Mouse (Mus musculus): ENCODE results near the gene Fnbp1l. TPM values are rescaled to one million over a fixed set of nuclear protein-coding genes. Genes with fewer than 3 reads are reported as not detected.

Gene Fnbp1l
- polyA plus RNA-seq, 1 experiment from 2014 or later: 52.9 TPM

- Histone ChIP-seq H3K27ac (ENCODE audit: low read depth) (no peak overlapping the region), H3K4me3 (ENCODE audit: low read depth, low read length) (no peak overlapping the region), H3K9me3 (ENCODE audit: control insufficient read depth, low read length) (no peaks in the 10 kb centered on the region), H3K36me3 (ENCODE audit: control insufficient read depth, insufficient read depth, low read length) (peaks cover 31% of the 10 kb centered on the region; the same call in 1 of the 2 replicates), H3K4me2 (ENCODE audit: low read length) (no peak overlapping the region), H3K9ac (ENCODE audit: low read length) (no peak overlapping the region), H3K27me3 (replicated peaks; ENCODE audit: control insufficient read depth, insufficient read depth, low read length) (no peaks in the 10 kb centered on the region), H3K4me1 (replicated peaks; ENCODE audit: control insufficient read depth, insufficient read depth, low read length) (no peaks in the 10 kb centered on the region)
- WGBS: 65% methylated on average over 4 of the region's 4 CpGs
- DNase-seq (ENCODE audit: low spot score) (no peak), ATAC-seq (replicated peaks; ENCODE audit: low FRiP score, low TSS enrichment, low read depth) (no peak)
These were observed 29.2 kb downstream of the Fnbp1l start for GRCm38 (mm10) chr3:122590346-122590745.

GRCm38 (mm10) chr3:122586918-122587641, 32.4 kb downstream of the Fnbp1l start:
- H3K27ac ChIP-seq (ENCODE audit: low read depth): no peak overlapping the region
- H3K4me1 ChIP-seq (replicated peaks; ENCODE audit: control insufficient read depth, insufficient read depth, low read length): no peaks in the 10 kb centered on the region
- no peak for ATAC-seq (replicated peaks; ENCODE audit: low FRiP score, low TSS enrichment, low read depth)
- no peak overlapping the region for H3K4me3 ChIP-seq (ENCODE audit: low read depth, low read length)
- no peaks in the 10 kb centered on the region for H3K9me3 ChIP-seq (ENCODE audit: control insufficient read depth, low read length)
- no peak for DNase-seq (ENCODE audit: low spot score)
- H3K4me2 ChIP-seq (ENCODE audit: low read length): no peak overlapping the region
- peaks cover 31% of the 10 kb centered on the region; the same call in 1 of the 2 replicates for H3K36me3 ChIP-seq (ENCODE audit: control insufficient read depth, insufficient read depth, low read length)
- H3K9ac ChIP-seq (ENCODE audit: low read length): no peak overlapping the region
- WGBS: 80% methylated on average over 3 of the region's 3 CpGs
- H3K27me3 ChIP-seq (replicated peaks; ENCODE audit: control insufficient read depth, insufficient read depth, low read length): no peaks in the 10 kb centered on the region

GRCm38 (mm10) chr3:122577360-122577759, 42.2 kb downstream of the Fnbp1l start:
- Histone ChIP-seq H3K4me3 (ENCODE audit: low read depth, low read length) (no peak overlapping the region), H3K4me1 (replicated peaks; ENCODE audit: control insufficient read depth, insufficient read depth, low read length) (peaks cover 7% of the 10 kb centered on the region), H3K27ac (ENCODE audit: low read depth) (no peak overlapping the region), H3K9me3 (ENCODE audit: control insufficient read depth, low read length) (no peaks in the 10 kb centered on the region), H3K27me3 (replicated peaks; ENCODE audit: control insufficient read depth, insufficient read depth, low read length) (no peaks in the 10 kb centered on the region), H3K9ac (ENCODE audit: low read length) (no peak overlapping the region), H3K4me2 (ENCODE audit: low read length) (no peak overlapping the region), H3K36me3 (ENCODE audit: control insufficient read depth, insufficient read depth, low read length) (peaks cover 4% of the 10 kb centered on the region; the same call in 1 of the 2 replicates)
- DNase-seq (ENCODE audit: low spot score) (no peak), ATAC-seq (replicated peaks; ENCODE audit: low FRiP score, low TSS enrichment, low read depth) (no peak)

- Histone ChIP-seq H3K9me3 (ENCODE audit: control insufficient read depth, low read length) (no peaks in the 10 kb centered on the region), H3K4me2 (ENCODE audit: low read length) (no peak overlapping the region), H3K27me3 (replicated peaks; ENCODE audit: control insufficient read depth, insufficient read depth, low read length) (no peaks in the 10 kb centered on the region), H3K27ac (ENCODE audit: low read depth) (no peak overlapping the region), H3K9ac (ENCODE audit: low read length) (no peak overlapping the region), H3K4me1 (replicated peaks; ENCODE audit: control insufficient read depth, insufficient read depth, low read length) (peaks cover 7% of the 10 kb centered on the region), H3K4me3 (ENCODE audit: low read depth, low read length) (no peak overlapping the region), H3K36me3 (ENCODE audit: control insufficient read depth, insufficient read depth, low read length) (peaks cover 4% of the 10 kb centered on the region)
- ATAC-seq (replicated peaks; ENCODE audit: low FRiP score, low TSS enrichment, low read depth): no peak
- 89% methylated on average over 1 of the region's 1 CpGs for WGBS
- no peak for DNase-seq (ENCODE audit: low spot score)
These were observed 44.6 kb downstream of the Fnbp1l start for GRCm38 (mm10) chr3:122574921-122575320.

- H3K4me1 ChIP-seq (replicated peaks; ENCODE audit: control insufficient read depth, insufficient read depth, low read length): peaks cover 7% of the 10 kb centered on the region
- no peaks in the 10 kb centered on the region for H3K9me3 ChIP-seq (ENCODE audit: control insufficient read depth, low read length)
- no peak overlapping the region for H3K9ac ChIP-seq (ENCODE audit: low read length)
- no peaks in the 10 kb centered on the region for H3K27me3 ChIP-seq (replicated peaks; ENCODE audit: control insufficient read depth, insufficient read depth, low read length)
- DNase-seq (ENCODE audit: low spot score) (no peak), ATAC-seq (replicated peaks; ENCODE audit: low FRiP score, low TSS enrichment, low read depth) (no peak)
- no peak overlapping the region for H3K27ac ChIP-seq (ENCODE audit: low read depth)
- H3K4me2 ChIP-seq (ENCODE audit: low read length): no peak overlapping the region
- H3K4me3 ChIP-seq (ENCODE audit: low read depth, low read length): no peak overlapping the region
- H3K36me3 ChIP-seq (ENCODE audit: control insufficient read depth, insufficient read depth, low read length): peaks cover 4% of the 10 kb centered on the region
- WGBS: 80% methylated on average over 5 of the region's 5 CpGs
These were observed 45.9 kb downstream of the Fnbp1l start for GRCm38 (mm10) chr3:122573426-122574286.

GRCm38 (mm10) chr3:122566549-122566948, 53.0 kb downstream of the Fnbp1l start:
- H3K4me3 ChIP-seq (ENCODE audit: low read depth, low read length): no peak overlapping the region
- H3K27ac ChIP-seq (ENCODE audit: low read depth): no peak overlapping the region
- H3K9ac ChIP-seq (ENCODE audit: low read length): no peak overlapping the region
- no peaks in the 10 kb centered on the region for H3K27me3 ChIP-seq (replicated peaks; ENCODE audit: control insufficient read depth, insufficient read depth, low read length)
- H3K4me1 ChIP-seq (replicated peaks; ENCODE audit: control insufficient read depth, insufficient read depth, low read length): 0 out of 2 replicates have a peak, but pooled peaks cover 3% of the 10 kb centered on the region
- H3K9me3 ChIP-seq (ENCODE audit: control insufficient read depth, low read length): no peaks in the 10 kb centered on the region
- ATAC-seq (replicated peaks; ENCODE audit: low FRiP score, low TSS enrichment, low read depth) (no peak), DNase-seq (ENCODE audit: low spot score) (no peak)
- 53% methylated on average over 4 of the region's 4 CpGs for whole genome bisulfite sequencing
- peaks cover 41% of the 10 kb centered on the region for H3K36me3 ChIP-seq (ENCODE audit: control insufficient read depth, insufficient read depth, low read length)
- H3K4me2 ChIP-seq (ENCODE audit: low read length): no peak overlapping the region

GRCm38 (mm10) chr3:122566112-122566511, 53.4 kb downstream of the Fnbp1l start:
- H3K4me3 ChIP-seq (ENCODE audit: low read depth, low read length): no peak overlapping the region
- no peak overlapping the region for H3K4me2 ChIP-seq (ENCODE audit: low read length)
- ATAC-seq (replicated peaks; ENCODE audit: low FRiP score, low TSS enrichment, low read depth) (no peak), DNase-seq (ENCODE audit: low spot score) (no peak)
- 42% methylated on average over 3 of the region's 3 CpGs for WGBS
- peaks cover 45% of the 10 kb centered on the region for H3K36me3 ChIP-seq (ENCODE audit: control insufficient read depth, insufficient read depth, low read length)
- H3K4me1 ChIP-seq (replicated peaks; ENCODE audit: control insufficient read depth, insufficient read depth, low read length): 0 out of 2 replicates have a peak, but pooled peaks cover 3% of the 10 kb centered on the region
- H3K9ac ChIP-seq (ENCODE audit: low read length): no peak overlapping the region
- H3K27ac ChIP-seq (ENCODE audit: low read depth): no peak overlapping the region
- H3K27me3 ChIP-seq (replicated peaks; ENCODE audit: control insufficient read depth, insufficient read depth, low read length): no peaks in the 10 kb centered on the region
- H3K9me3 ChIP-seq (ENCODE audit: control insufficient read depth, low read length): no peaks in the 10 kb centered on the region

- H3K9me3 ChIP-seq (ENCODE audit: control insufficient read depth, low read length): no peaks in the 10 kb centered on the region
- no peak overlapping the region for H3K27ac ChIP-seq (ENCODE audit: low read depth)
- no peaks in the 10 kb centered on the region for H3K27me3 ChIP-seq (replicated peaks; ENCODE audit: control insufficient read depth, insufficient read depth, low read length)
- DNase-seq (ENCODE audit: low spot score) (no peak), ATAC-seq (replicated peaks; ENCODE audit: low FRiP score, low TSS enrichment, low read depth) (no peak)
- WGBS: 15% methylated on average over 7 of the region's 7 CpGs
- no peak overlapping the region for H3K4me2 ChIP-seq (ENCODE audit: low read length)
- H3K4me3 ChIP-seq (ENCODE audit: low read depth, low read length): no peak overlapping the region
- H3K36me3 ChIP-seq (ENCODE audit: control insufficient read depth, insufficient read depth, low read length): peaks cover 45% of the 10 kb centered on the region
- H3K4me1 ChIP-seq (replicated peaks; ENCODE audit: control insufficient read depth, insufficient read depth, low read length): 0 out of 2 replicates have a peak, but pooled peaks cover 3% of the 10 kb centered on the region
- H3K9ac ChIP-seq (ENCODE audit: low read length): no peak overlapping the region
These were observed 54.2 kb downstream of the Fnbp1l start for GRCm38 (mm10) chr3:122565285-122565684.
